Comparison of ENCODE assay signal across 9 mouse cellular contexts in the genomic region with DNA sequence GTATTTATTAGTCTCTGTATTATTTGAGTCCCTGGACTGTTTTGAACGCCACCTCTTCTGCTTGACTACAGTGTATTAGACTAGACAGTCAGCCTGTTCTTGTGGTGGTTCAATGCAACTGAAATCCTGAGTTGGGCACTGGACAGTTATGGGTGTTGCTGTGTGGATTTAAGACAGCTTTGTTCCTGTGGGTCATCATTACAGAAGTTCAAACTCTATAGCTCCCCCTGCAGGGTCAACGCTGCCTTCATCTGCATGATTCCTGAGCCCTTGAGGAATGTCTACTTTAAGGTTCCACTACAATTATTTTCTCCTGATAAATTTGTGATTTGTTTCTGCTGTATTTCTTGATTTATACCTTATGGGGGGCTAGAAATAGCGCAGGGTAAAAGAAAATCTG.
DNase-seq lines count a peak whose midpoint lies in the region; ATAC-seq and TF ChIP-seq lines count a peak whose summit lies in the region.
"Had no signal": no experiment of that assay in that cellular context is flagged by ENCODE, and none has a peak within 500 bp of the region (broad histone marks: within the 10 kb centered on the region; RNA-seq: fewer than 3 reads in every experiment).

No protein-coding gene starts in this region.

- no peak overlapping the region for H3K9ac ChIP-seq in hindbrain, embryonic 14.5 days
- no peak overlapping the region for H3K9ac ChIP-seq in hindbrain, embryonic 12.5 days
- no peak overlapping the region for H3K9ac ChIP-seq in hindbrain, postnatal 0 days (replicated peaks; ENCODE audit: low read length)
- H3K9ac ChIP-seq: stomach, embryonic 15.5 days had no signal

- H3K36me3 ChIP-seq in hindbrain, embryonic 14.5 days (replicated peaks; ENCODE audit: control insufficient read depth, insufficient read depth) = no peaks in the 10 kb centered on the region
- H3K36me3 ChIP-seq in hindbrain, embryonic 12.5 days = no peaks in the 10 kb centered on the region
- no peaks in the 10 kb centered on the region for H3K36me3 ChIP-seq in hindbrain, postnatal 0 days (ENCODE audit: insufficient read depth, low read length)
- H3K36me3 ChIP-seq: stomach, embryonic 15.5 days had no signal

- no peaks in the 10 kb centered on the region for H3K27me3 ChIP-seq in hindbrain, embryonic 14.5 days (ENCODE audit: control insufficient read depth, insufficient read depth, low read length)
- no peaks in the 10 kb centered on the region for H3K27me3 ChIP-seq in hindbrain, embryonic 12.5 days
- no peaks in the 10 kb centered on the region for H3K27me3 ChIP-seq in hindbrain, postnatal 0 days (ENCODE audit: insufficient read depth, low read length)
- H3K27me3 ChIP-seq: stomach, embryonic 15.5 days had no signal

- intact Hi-C loops in gastrocnemius, postnatal 36 days (cut with DNase I) = no loop called here

- no peaks in the 10 kb centered on the region for H3K4me1 ChIP-seq in hindbrain, embryonic 14.5 days (replicated peaks; ENCODE audit: control insufficient read depth, insufficient read depth, low read length)
- no peaks in the 10 kb centered on the region for H3K4me1 ChIP-seq in hindbrain, embryonic 12.5 days
- no peaks in the 10 kb centered on the region for H3K4me1 ChIP-seq in hindbrain, postnatal 0 days (ENCODE audit: insufficient read depth, low read length)
- H3K4me1 ChIP-seq: stomach, embryonic 15.5 days had no signal

- H3K27ac ChIP-seq in hindbrain, embryonic 14.5 days = no peak overlapping the region
- no peak overlapping the region for H3K27ac ChIP-seq in hindbrain, embryonic 12.5 days
- H3K27ac ChIP-seq in hindbrain, postnatal 0 days = no peak overlapping the region
- H3K27ac ChIP-seq: stomach, embryonic 15.5 days had no signal

- no peaks in the 10 kb centered on the region for H3K9me3 ChIP-seq in hindbrain, embryonic 14.5 days (ENCODE audit: control insufficient read depth, low read length)
- no peaks in the 10 kb centered on the region for H3K9me3 ChIP-seq in hindbrain, embryonic 12.5 days (replicated peaks)
- no peaks in the 10 kb centered on the region for H3K9me3 ChIP-seq in hindbrain, postnatal 0 days (ENCODE audit: low read length)
- H3K9me3 ChIP-seq: stomach, embryonic 15.5 days had no signal

- H3K4me2 ChIP-seq in hindbrain, embryonic 14.5 days (replicated peaks) = no peak overlapping the region
- H3K4me2 ChIP-seq in hindbrain, embryonic 12.5 days (replicated peaks) = no peak overlapping the region
- H3K4me2 ChIP-seq in hindbrain, postnatal 0 days (ENCODE audit: low read depth, low read length) = no peak overlapping the region
- H3K4me2 ChIP-seq: stomach, embryonic 15.5 days had no signal

- peak; percentile 22 for DNase-seq in hindbrain, embryonic 14.5 days (ENCODE audit: low spot score)
- DNase-seq in 416B (ENCODE audit: low read depth) = peak; percentile 21
- peak; percentile 4 for DNase-seq in adrenal gland, adult 8-10 months
- DNase-seq in hindbrain, postnatal 0 days (ENCODE audit: low spot score) = peak; percentile 23
- DNase-seq in right cerebral cortex, postnatal 14 days = peak; percentile 6
- no peak for DNase-seq in c-Kit-positive CD71-positive TER-119-positive erythroid progenitor cells, embryonic 14.5 days (ENCODE audit: low spot score)
- DNase-seq in gastrocnemius, postnatal 36 days = no peak

- no peak overlapping the region for H3K4me3 ChIP-seq in hindbrain, embryonic 14.5 days (replicated peaks; ENCODE audit: low read length)
- no peak overlapping the region for H3K4me3 ChIP-seq in hindbrain, embryonic 12.5 days
- no peak overlapping the region for H3K4me3 ChIP-seq in hindbrain, postnatal 0 days (ENCODE audit: low read length)
- H3K4me3 ChIP-seq: stomach, embryonic 15.5 days had no signal

- 56% methylated on average over 3 of the region's 3 CpGs for WGBS in hindbrain, embryonic 14.5 days
- 59% methylated on average over 3 of the region's 3 CpGs for WGBS in hindbrain, embryonic 12.5 days
- 62% methylated on average over 3 of the region's 3 CpGs for WGBS in hindbrain, postnatal 0 days

- TF ChIP-seq CTCF in hindbrain, postnatal 0 days (IDR thresholded peaks at IDR 0.05; ENCODE audit: low read depth) = peak; percentile 38; the same call in 1 of the 2 replicates

- ATAC-seq in hindbrain, embryonic 14.5 days (ENCODE audit: low FRiP score) = no peak
- ATAC-seq in hindbrain, embryonic 12.5 days (ENCODE audit: low FRiP score) = no peak
- no peak for ATAC-seq in hindbrain, postnatal 0 days

Comparison
In these comparisons a context has a peak if more than half of its experiments do, and no peak if none do; other contexts are left out.
1. DNase-seq: peak in hindbrain, embryonic 14.5 days (single experiment), 416B (single experiment), adrenal gland, adult 8-10 months (single experiment), hindbrain, postnatal 0 days (single experiment) and right cerebral cortex, postnatal 14 days (single experiment); none in c-Kit-positive CD71-positive TER-119-positive erythroid progenitor cells, embryonic 14.5 days (single experiment) and gastrocnemius, postnatal 36 days (0 of 2).